Mouse (Mus musculus) neural tube, embryonic 15.5 days (tissue): ENCODE results near the gene Cbx5. TPM values are rescaled to one million over a fixed set of nuclear protein-coding genes. Genes with fewer than 3 reads are reported as not detected.
"Not testable (repeated sequence)": the region's sequence is repeated elsewhere in the genome, so short reads cannot be mapped to it uniquely, and the experiment has no call there.

ENCODE experiments used
- ATAC-seq: fragments of 200-750 bp; cut with Nextera tagmentation; 2 replicates; pipeline ENCODE4 v1.8.0; 2017; ENCODE audit warnings: mild to moderate bottlenecking, moderate TSS enrichment, moderate library complexity; ENCODE audit not compliant: low FRiP score
- H3K27ac ChIP-seq: fragments of 300-500 bp; sonication (generic); replicated peaks from 2 replicates; pipeline ENCODE4 v1.5.1; 2015; ENCODE audit warnings: mild to moderate bottlenecking, inconsistent platforms
- H3K27me3 ChIP-seq: fragments of 300-500 bp; sonication (generic); replicated peaks from 2 replicates; pipeline ENCODE4 v1.6.1; 2015; ENCODE audit warnings: inconsistent platforms
- H3K36me3 ChIP-seq: fragments of 300-500 bp; sonication (generic); 2 replicates; pipeline ENCODE4 v1.6.1; 2015; ENCODE audit warnings: inconsistent platforms
- H3K4me1 ChIP-seq: fragments of 300-500 bp; sonication (generic); 2 replicates; pipeline ENCODE4 v1.6.1; 2015; ENCODE audit warnings: inconsistent platforms
- H3K4me2 ChIP-seq: fragments of 300-500 bp; sonication (generic); 2 replicates; pipeline ENCODE4 v1.6.1; 2015; ENCODE audit warnings: inconsistent platforms, mild to moderate bottlenecking, moderate library complexity
- H3K4me3 ChIP-seq: fragments of 300-500 bp; sonication (generic); replicated peaks from 2 replicates; pipeline ENCODE4 v1.5.1; 2015; ENCODE audit warnings: mild to moderate bottlenecking, inconsistent platforms
- H3K9ac ChIP-seq: fragments of 300-500 bp; sonication (generic); replicated peaks from 2 replicates; pipeline ENCODE4 v1.6.1; 2015; ENCODE audit warnings: mild to moderate bottlenecking, inconsistent platforms
- H3K9me3 ChIP-seq: fragments of 300-500 bp; sonication (generic); replicated peaks from 2 replicates; pipeline ENCODE4 v1.6.1; 2016; ENCODE audit warnings: inconsistent platforms
- WGBS: fragments of 180-500 bp; shearing (Covaris S2); methylation state at CpG from one replicate; pipeline ENCODE4 v1.1.7; 2015; ENCODE audit warnings: mixed read lengths; 5-methylcytosine and 5-hydroxymethylcytosine counted together
- polyA plus RNA-seq: library from polyadenylated mRNA; unstranded; fragments of >200 nt; fragmentation: Nextera tagmentation; extraction: Ambion mirVana; gene quantifications from 2 replicates; pipeline ENCODE4 v1.2.1, GENCODE M21; 2015

Gene Cbx5
- 102 and 107 TPM in 2 replicates for polyA plus RNA-seq

- under 1% methylated on average over 39 of the region's 39 CpGs for WGBS
These were observed at the start of gene Cbx5 for GRCm38 (mm10) chr15:103239685-103240159. Cbx5 (minus strand) TSS chr15:103239816.

GRCm38 (mm10) chr15:103285778-103286417 lies 46.3 kb upstream of the Cbx5 start:
- H3K9ac ChIP-seq: no peak overlapping the region; the same call in 1 of the 2 replicates
- peak overlapping the region; percentile 75 for H3K27ac ChIP-seq
- 44% methylated on average over 1 of the region's 1 CpGs for WGBS
- H3K4me3 ChIP-seq: no peak overlapping the region
- H3K4me1 ChIP-seq: peaks cover 35% of the 10 kb centered on the region
- no peaks in the 10 kb centered on the region for H3K27me3 ChIP-seq
- H3K4me2 ChIP-seq: no peak overlapping the region
- ATAC-seq: peak; percentile 40
- H3K9me3 ChIP-seq: no peaks in the 10 kb centered on the region
- peaks cover 9% of the 10 kb centered on the region; the same call in 1 of the 2 replicates for H3K36me3 ChIP-seq

More at GRCm38 (mm10) chr15:103239685-103240159, at the start of gene Cbx5:
- Histone ChIP-seq H3K9ac (peak within 1 kb of the TSS; percentile 78), H3K27me3 (no peaks in the 10 kb centered on the region), H3K36me3 (peaks cover 29% of the 10 kb centered on the region), H3K27ac (peak within 1 kb of the TSS; percentile 91), H3K9me3 (no peaks in the 10 kb centered on the region), H3K4me3 (peak within 1 kb of the TSS; percentile 66), H3K4me2 (peak within 1 kb of the TSS; percentile 78), H3K4me1 (peaks cover 47% of the 10 kb centered on the region)
- ATAC-seq: peak; percentile 93

DNA sequence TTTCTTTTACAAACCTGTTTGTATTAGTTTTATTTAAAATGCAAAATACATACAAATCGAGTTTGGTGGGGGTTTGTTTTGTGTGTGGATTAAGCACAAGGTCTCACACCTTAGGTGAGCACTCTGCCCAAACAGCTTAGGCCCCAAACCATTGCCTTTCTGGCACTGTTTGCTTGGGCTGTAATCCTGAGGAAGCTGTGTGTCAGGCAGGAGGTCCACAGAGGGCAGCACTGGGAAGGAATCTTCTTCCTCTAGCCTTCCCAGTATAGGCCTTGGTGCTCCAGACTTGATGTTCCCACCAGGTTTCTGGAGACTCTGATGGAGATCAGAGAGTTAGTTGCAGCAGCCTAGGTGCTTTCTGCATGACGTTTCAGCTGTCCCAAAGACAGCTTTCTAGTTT lies 45.0 kb upstream of the Cbx5 start:
- Histone ChIP-seq H3K4me1 (peaks cover 25% of the 10 kb centered on the region), H3K27me3 (no peaks in the 10 kb centered on the region), H3K4me2 (no peak overlapping the region), H3K9me3 (no peaks in the 10 kb centered on the region), H3K4me3 (no peak overlapping the region), H3K27ac (peak overlapping the region; percentile 75), H3K36me3 (0 out of 2 replicates have a peak, but pooled peaks cover 5% of the 10 kb centered on the region), H3K9ac (no peak overlapping the region)
- WGBS: 40% methylated on average over 2 of the region's 2 CpGs
- no peak for ATAC-seq

DNA sequence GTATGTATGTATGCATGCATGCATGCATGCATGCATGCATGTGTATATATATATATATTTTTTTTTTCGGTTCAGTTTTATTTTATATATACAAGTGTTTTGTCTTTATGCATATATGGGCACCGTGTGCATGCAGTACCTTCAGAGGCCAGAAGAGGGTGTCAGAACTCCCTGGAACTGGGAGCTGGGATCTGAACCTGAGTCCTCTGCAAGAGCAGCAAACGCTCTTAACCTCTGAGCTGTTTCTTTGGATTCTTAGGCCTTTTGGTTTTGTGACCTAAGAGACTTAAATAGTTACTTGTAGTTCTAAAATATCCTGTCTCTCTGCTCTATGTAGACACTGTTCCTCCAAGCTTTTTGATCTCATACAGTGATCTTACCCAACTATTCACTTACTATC lies 44.5 kb upstream of the Cbx5 start:
- no peak overlapping the region for H3K4me3 ChIP-seq
- no peaks in the 10 kb centered on the region for H3K9me3 ChIP-seq
- no peak overlapping the region for H3K9ac ChIP-seq
- WGBS: 54% methylated on average over 3 of the region's 3 CpGs
- no peak overlapping the region for H3K27ac ChIP-seq
- H3K4me1 ChIP-seq: peaks cover 19% of the 10 kb centered on the region
- no peak for ATAC-seq
- H3K36me3 ChIP-seq: 0 out of 2 replicates have a peak, but pooled peaks cover 5% of the 10 kb centered on the region
- no peak overlapping the region for H3K4me2 ChIP-seq
- no peaks in the 10 kb centered on the region for H3K27me3 ChIP-seq

GRCm38 (mm10) chr15:103281465-103282205 lies 42.0 kb upstream of the Cbx5 start:
- Histone ChIP-seq H3K4me2 (no peak overlapping the region), H3K27me3 (no peaks in the 10 kb centered on the region), H3K9ac (no peak overlapping the region), H3K36me3 (no peaks in the 10 kb centered on the region), H3K27ac (no peak overlapping the region), H3K9me3 (no peaks in the 10 kb centered on the region), H3K4me3 (no peak overlapping the region), H3K4me1 (peaks cover 34% of the 10 kb centered on the region)
- ATAC-seq: no peak
- WGBS: 94% methylated on average over 3 of the region's 3 CpGs

DNA sequence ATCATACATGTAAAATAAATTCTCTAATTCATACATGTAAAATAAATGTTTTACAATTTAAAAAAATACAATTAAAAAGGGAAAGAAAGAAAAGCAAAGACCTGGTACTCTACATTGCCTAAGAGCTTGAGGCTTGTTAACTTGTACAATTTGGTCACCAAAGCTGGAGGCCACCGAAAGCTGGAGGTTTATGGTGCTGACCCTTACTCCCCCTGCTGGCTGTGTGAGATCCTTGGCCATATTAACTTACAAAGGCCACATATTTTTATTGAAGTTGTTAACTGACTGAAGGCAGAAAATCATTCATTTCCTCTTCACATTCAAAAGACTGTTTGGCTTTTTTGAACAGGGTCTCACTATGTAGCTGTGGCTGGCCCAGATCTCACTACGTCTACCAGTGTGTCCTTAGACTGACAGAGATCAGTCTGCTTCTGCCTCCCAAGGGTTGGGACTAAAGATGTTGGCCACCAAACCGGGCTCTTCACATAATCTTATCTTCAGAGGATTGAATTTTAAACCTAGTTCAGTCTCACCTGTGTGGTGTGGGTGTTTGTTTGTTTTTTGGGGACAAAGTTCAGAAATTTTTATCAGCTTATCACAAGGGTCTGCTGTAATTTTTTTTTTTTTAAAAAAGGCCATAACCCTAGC lies 41.3 kb upstream of the Cbx5 start:
- WGBS: 69% methylated on average over 3 of the region's 3 CpGs
- H3K36me3 ChIP-seq: no peaks in the 10 kb centered on the region
- no peak overlapping the region for H3K4me2 ChIP-seq
- H3K9me3 ChIP-seq: no peaks in the 10 kb centered on the region
- no peak overlapping the region for H3K9ac ChIP-seq
- no peak overlapping the region for H3K27ac ChIP-seq
- H3K4me1 ChIP-seq: peaks cover 32% of the 10 kb centered on the region
- no peak for ATAC-seq
- H3K27me3 ChIP-seq: no peaks in the 10 kb centered on the region
- H3K4me3 ChIP-seq: no peak overlapping the region

DNA sequence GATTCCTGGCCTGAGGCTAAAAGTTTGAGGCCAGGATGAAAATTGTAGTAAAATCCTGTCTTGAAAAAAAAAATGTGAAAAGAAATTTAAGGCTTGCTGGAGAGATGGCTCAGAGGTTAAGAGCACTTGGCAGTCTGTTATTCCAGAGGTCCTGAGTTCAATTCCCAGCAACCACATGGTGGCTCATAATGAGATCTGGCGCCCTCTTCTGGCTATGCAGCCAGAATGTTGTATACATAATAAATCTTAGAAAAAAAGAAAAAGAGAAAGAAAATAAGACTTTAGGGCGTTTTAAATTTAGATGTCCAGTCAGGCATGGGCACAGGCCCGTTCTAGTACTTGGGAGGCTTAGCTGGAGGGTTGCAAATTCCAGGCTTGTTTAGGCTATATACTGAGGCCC lies 40.1 kb upstream of the Cbx5 start:
- no peak overlapping the region for H3K4me3 ChIP-seq
- peaks cover 23% of the 10 kb centered on the region for H3K4me1 ChIP-seq
- 53% methylated on average over 3 of the region's 3 CpGs for WGBS
- H3K9ac ChIP-seq: no peak overlapping the region
- no peak overlapping the region for H3K4me2 ChIP-seq
- H3K36me3 ChIP-seq: no peaks in the 10 kb centered on the region
- H3K9me3 ChIP-seq: no peaks in the 10 kb centered on the region
- ATAC-seq: no peak
- H3K27ac ChIP-seq: no peak overlapping the region
- no peaks in the 10 kb centered on the region for H3K27me3 ChIP-seq

GRCm38 (mm10) chr15:103277949-103278348 lies 38.3 kb upstream of the Cbx5 start:
- Histone ChIP-seq H3K4me2 (peak overlapping the region; percentile 11; the same call in 1 of the 2 replicates), H3K4me3 (no peak overlapping the region), H3K4me1 (peaks cover 38% of the 10 kb centered on the region), H3K36me3 (no peaks in the 10 kb centered on the region), H3K27ac (peak overlapping the region; percentile 71), H3K9me3 (no peaks in the 10 kb centered on the region), H3K27me3 (no peaks in the 10 kb centered on the region), H3K9ac (no peak overlapping the region)
- 18% methylated on average over 7 of the region's 7 CpGs for WGBS
- ATAC-seq: peak; percentile 58

DNA sequence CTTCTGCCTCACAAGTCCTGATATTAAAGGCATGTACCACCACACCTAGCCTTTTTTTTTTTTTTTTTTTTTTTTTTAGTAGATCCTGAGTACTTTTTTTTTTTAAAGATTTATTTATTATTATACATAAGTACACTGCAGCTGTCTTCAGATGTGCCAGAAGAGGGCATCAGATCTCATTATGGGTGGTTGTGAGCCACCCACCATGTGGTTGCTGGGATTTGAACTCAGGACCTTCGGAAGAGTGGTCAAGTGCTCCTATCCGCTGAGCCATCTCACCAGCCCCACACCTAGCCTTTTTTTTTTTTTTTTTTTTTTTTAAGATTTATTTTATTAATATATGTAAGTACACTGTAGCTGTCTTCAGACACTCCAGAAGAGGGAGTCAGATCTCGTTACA lies 36.3 kb upstream of the Cbx5 start:
- 89% methylated on average over 3 of the region's 3 CpGs for WGBS
- not testable (repeated sequence) for H3K9ac ChIP-seq, ATAC-seq, H3K36me3 ChIP-seq, H3K4me3 ChIP-seq, H3K27ac ChIP-seq, H3K9me3 ChIP-seq, H3K4me2 ChIP-seq, H3K27me3 ChIP-seq
- H3K4me1 ChIP-seq: peaks cover 38% of the 10 kb centered on the region

- Histone ChIP-seq H3K9me3 (no peaks in the 10 kb centered on the region), H3K9ac (peak within 1 kb of the TSS; percentile 93), H3K4me2 (peak within 1 kb of the TSS; percentile 72), H3K27ac (peak within 1 kb of the TSS; percentile 81), H3K4me3 (peak within 1 kb of the TSS; percentile 96), H3K4me1 (peaks cover 25% of the 10 kb centered on the region), H3K27me3 (no peaks in the 10 kb centered on the region), H3K36me3 (no peaks in the 10 kb centered on the region)
- peak; percentile 99 for ATAC-seq
- WGBS: under 1% methylated on average over 38 of the region's 38 CpGs
These were observed 33.0 kb upstream of the Cbx5 start, which contains the start of gene Copz1 for GRCm38 (mm10) chr15:103272419-103273279. Copz1 (plus strand) TSS chr15:103272714.

- Histone ChIP-seq H3K4me1 (peaks cover 7% of the 10 kb centered on the region), H3K27me3 (no peaks in the 10 kb centered on the region), H3K4me3 (no peak overlapping the region), H3K27ac (no peak overlapping the region), H3K9me3 (no peaks in the 10 kb centered on the region), H3K36me3 (no peaks in the 10 kb centered on the region), H3K9ac (no peak overlapping the region), H3K4me2 (no peak overlapping the region)
- WGBS: 84% methylated on average over 4 of the region's 4 CpGs
- ATAC-seq: no peak
These were observed 29.3 kb upstream of the Cbx5 start for GRCm38 (mm10) chr15:103268903-103269302.
